Mouse (Mus musculus): ENCODE data around the gene Selenoo.
A peak's percentile ranks its signal among the peaks of the same experiment; 100 is the strongest.

Selenoo gene

DNA sequence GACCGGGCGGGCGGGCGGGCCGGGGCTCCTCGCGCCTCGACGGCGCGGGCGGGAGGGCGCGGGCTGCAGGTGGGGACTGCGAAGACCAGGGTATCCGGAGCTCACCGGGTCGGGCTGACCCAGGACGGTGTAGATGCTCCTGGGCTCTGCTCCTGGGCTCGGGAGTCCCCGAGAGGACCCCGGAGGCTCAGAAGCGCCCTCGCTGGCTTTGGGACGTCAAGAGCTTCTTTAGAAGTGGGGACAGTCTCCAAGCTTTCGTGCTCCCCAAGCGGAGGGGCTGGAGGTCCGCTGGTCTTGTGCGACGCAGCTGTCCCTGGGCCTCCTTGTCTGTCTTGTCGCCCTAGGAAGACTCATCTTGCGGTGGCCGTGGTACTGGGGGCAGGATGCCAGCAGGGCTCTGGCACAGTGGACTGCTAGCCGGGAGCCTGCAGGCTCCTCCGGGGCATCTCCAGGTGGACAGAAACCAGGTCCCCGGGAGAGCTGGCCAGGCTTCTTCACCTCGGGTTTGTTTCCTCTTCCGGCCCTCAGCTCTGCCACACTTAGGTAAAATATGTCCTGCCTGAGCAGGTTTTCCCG lies 12.6 kb upstream of the Selenoo start:
- DNase-seq, result peak; percentile 78 to 82

GRCm38 (mm10) chr15:89078208-89078836 lies 10.6 kb upstream of the Selenoo start:
- no peak for DNase-seq

GRCm38 (mm10) chr15:89083906-89084305 lies 5.0 kb upstream of the Selenoo start:
- DNase-seq, result no peak

DNA sequence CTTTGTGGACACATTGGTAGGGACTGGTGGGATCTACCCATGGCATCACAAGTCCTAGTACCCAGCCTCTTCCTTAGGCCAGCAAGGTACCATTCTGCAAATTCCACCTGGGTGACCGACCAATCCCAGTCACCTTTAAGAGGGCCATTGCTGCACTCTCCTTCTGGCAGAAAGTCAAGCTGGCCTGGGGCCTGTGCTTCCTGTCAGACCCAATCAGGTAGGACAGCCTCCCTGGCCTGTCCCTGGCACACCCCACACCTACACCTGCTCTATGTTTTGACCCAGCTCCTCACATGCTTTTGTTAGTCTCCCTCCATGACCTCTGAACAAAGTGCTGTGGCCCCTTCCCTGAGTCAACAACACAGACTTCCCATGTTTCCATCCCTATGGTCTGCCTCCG lies 4.1 kb upstream of the Selenoo start:
- peak in 1 of 2 experiments; percentile 60 for DNase-seq

DNA sequence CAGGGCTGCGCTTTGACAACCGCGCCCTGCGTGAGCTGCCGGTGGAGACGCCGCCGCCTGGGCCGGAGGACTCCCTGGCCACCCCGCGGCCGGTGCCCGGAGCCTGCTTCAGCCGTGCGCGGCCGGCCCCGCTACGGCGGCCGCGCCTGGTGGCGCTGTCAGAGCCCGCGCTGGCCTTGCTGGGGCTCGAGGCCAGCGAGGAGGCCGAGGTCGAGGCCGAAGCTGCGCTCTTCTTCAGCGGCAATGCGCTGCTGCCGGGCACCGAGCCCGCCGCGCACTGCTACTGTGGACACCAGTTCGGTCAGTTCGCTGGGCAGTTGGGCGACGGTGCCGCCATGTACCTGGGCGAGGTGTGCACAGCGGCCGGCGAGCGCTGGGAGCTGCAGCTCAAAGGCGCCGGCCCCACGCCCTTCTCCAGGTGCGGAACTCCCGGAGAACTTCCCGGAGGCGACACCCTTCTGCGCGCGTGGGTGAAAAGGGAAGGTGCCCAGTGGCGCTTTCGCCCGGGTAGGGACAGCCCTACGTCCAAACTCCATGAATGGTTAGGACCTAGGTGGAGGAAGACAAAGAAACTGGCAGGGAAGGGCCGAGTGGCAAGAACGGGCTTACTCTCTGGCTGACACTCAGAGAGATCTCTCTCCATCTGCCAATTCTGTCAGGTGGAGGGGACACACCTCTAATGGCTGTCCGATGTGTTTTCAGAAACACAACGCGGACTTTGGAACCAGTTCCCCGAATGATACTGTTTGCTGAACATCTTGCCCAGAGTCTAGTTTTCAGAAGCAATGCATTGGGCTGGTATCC lies 566 bp downstream of the Selenoo start:
- peak; percentile 68 to 69 for DNase-seq

GRCm38 (mm10) chr15:89090662-89091061 lies 1.8 kb downstream of the Selenoo start:
- no peak for DNase-seq

- no peak for DNase-seq
Measured at GRCm38 (mm10) chr15:89092181-89092580, 3.3 kb downstream of the Selenoo start.

DNA sequence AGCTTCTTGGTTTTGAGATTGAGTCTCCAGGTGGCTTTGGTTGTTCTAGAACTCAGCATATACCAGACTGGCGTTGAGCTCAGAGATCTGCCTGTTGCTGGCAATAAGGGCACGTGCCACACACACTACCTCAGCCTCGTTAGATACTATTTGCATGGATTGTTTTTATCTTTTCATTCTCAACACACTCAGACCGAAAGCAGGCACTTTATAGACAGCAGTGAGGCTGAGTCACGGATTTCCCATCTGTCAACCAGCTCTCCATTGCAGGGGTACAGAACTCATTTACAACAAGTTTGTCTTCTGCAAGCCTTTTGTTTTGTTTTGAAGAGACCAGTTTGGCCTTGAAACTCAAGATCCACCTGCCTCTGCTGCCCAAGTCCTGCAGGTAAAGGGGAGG lies 8.6 kb downstream of the Selenoo start:
- DNase-seq, result no peak

DNA sequence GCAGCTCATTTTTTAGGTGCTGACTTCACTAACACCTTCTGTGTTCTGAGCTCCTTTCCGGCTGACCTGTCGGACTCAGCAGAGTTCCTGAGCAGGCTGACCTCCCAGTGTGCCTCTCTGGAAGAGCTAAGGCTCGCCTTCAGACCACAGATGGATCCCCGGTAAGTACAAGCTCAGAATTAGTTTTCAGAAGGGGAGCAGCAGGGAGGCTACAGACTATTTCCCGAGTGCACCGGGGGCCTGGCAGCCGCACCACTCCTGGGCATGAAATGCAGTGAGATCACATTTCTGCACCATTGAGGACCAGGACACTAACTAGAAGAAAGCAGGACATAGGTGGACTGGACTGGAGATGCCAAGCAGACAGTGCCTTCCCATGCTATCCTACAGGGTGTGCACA lies 9.7 kb downstream of the Selenoo start:
- DNase-seq, result peak; percentile 47 to 69

- DNase-seq, result no peak
Measured at GRCm38 (mm10) chr15:89100823-89101222, 11.9 kb downstream of the Selenoo start.

DNA sequence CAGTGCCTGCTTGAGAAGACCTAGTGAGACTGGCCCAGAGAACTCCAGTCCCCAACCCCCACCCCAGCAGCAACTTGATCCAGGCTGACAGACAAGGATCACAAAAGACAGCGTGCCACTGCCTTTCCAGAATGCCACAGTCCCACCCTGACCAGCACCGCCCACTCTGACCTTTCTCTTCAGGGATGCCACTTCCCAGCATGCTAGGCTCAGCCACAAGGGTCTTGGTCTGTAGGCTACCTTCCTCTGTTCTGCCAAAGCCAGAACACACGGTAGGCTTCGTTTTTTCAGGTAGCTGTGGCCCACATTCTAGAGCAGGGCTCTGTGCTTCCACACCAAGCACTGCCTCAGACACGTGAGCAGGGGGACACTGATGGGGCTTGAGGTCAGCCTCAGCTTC lies 13.8 kb downstream of the Selenoo start:
- no peak for DNase-seq

DNA sequence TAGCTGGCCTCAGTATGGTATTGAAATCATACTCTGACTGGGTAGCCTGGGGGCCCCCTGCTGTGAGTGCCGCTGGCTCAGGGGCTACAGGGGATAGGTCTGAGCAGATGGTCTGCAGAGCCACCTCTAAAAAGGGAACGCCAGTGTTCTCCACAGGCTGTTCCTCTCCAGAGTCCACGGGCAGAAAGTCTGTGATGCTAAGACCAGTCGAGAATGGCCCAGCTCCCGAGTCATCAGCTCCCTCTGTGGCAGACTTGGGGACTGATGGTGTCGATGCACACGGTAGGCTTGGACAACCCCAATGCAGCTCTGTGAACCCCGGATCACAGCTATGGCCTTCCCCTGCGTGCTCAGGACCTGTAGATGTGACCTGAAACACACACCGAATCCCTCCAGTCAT lies 15.0 kb downstream of the Selenoo start:
- peak; percentile 71 to 72 for DNase-seq

- peak; percentile 94 to 95 for DNase-seq
Measured at GRCm38 (mm10) chr15:89104425-89104824, 15.5 kb downstream of the Selenoo start.

DNA sequence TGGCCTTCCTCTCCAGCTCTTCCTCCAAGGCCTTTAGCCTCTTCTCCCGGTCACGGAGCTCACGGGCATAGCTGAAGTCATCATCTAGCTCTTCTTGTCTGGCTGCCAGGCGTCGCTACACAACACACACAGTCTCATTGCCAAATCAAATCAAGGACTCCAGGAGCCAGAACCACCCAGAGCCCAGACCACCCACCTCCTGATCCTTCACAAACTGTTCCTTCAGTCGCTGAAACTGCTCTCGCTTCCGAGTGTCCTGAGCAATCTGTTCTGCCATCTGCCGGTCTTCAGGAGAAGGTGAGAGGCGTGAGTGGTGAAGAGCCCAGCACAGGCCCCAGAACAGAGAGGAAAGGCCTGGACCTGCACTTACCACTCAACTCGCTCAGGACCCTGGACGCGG lies 17.2 kb downstream of the Selenoo start:
- DNase-seq, result peak; percentile 73 to 75

- no peak for DNase-seq
Measured at GRCm38 (mm10) chr15:89106976-89107375, 18.1 kb downstream of the Selenoo start.

DNA sequence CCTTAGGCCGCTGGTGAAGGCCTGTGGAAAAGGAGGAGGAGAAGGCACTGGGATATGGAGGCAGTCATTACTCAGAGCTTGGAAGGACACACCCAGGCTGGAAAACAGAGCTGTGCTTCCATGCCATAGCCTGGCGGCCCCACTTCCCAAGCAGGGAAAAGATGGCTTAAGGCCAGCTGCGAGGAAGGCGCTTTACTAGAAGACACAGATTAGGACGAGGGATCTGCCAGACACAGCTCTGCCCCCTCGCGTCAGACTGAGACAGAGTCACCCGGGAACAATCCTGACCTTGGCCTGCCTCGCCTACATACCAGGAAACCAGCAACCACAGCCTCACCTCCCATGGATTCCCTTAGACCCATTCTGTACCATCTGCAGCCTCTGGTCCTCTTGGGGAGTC lies 21.3 kb downstream of the Selenoo start:
- peak; percentile 64 to 73 for DNase-seq

DNA sequence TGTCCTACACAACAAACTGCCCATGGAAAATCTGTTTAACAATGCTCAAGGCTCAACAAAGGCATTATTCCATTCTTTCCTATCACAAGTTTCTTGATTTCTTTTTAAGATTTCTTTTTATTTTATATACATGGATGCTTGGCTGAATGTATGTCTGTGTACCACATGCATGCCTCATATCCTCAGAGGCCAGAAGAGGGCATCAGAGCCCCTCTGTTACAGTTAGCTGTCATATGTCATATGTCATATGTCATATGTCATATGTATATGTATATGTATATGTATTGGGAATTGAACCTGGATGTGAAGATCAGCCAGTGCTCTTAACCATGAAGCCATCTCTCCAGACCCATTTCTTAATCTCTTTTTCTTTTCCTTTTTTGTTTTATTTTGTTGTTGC lies 29.1 kb downstream of the Selenoo start:
- no peak for DNase-seq

- peak; percentile 96 to 98 for DNase-seq
Measured at GRCm38 (mm10) chr15:89122649-89123366, 33.9 kb downstream of the Selenoo start, which contains the start of gene Tubgcp6. Tubgcp6 (minus strand) TSS chr15:89123112.

GRCm38 (mm10) chr15:89123595-89123994 lies 34.7 kb downstream of the Selenoo start:
- peak; percentile 76 to 83 for DNase-seq

GRCm38 (mm10) chr15:89124312-89124711 lies 35.4 kb downstream of the Selenoo start:
- DNase-seq, result no peak

GRCm38 (mm10) chr15:89125351-89125750 lies 36.5 kb downstream of the Selenoo start:
- DNase-seq, result no peak

- no peak for DNase-seq
Measured at GRCm38 (mm10) chr15:89126622-89127021, 37.7 kb downstream of the Selenoo start.

- no peak for DNase-seq
Measured at GRCm38 (mm10) chr15:89127364-89127940, 38.6 kb downstream of the Selenoo start.
